Mouse (Mus musculus) cortical plate, adult 2 months (tissue): ENCODE measurements around the gene Rbm33.

ENCODE experiments used
- CTCF ChIP-seq: fragments of 200-500 bp; IDR thresholded peaks from 2 replicates; pipeline ENCODE4 v1.5.1; 2011; ENCODE audit warnings: mild to moderate bottlenecking, control low read depth, low read length; ENCODE audit not compliant: insufficient read depth; ENCODE audit errors: extremely low read depth
- POLR2A ChIP-seq: fragments of 200-500 bp; IDR thresholded peaks from 2 replicates; pipeline ENCODE4 v1.6.1; 2011; ENCODE audit warnings: mild to moderate bottlenecking, low read length, control low read depth; ENCODE audit not compliant: insufficient read depth; ENCODE audit errors: extremely low read depth

GRCm38 (mm10) chr5:28333731-28334130, 16.8 kb downstream of the Rbm33 start:
- no peak for TF ChIP-seq POLR2A
- TF ChIP-seq CTCF = no peak
